13 mouse cellular contexts compared by ENCODE assay signal in genomic region chr2:38977837-38978236, GRCm38 (mm10).
"Had no signal": no experiment of that assay in that cellular context is flagged by ENCODE, and none has a peak within 500 bp of the region (broad histone marks: within the 10 kb centered on the region; RNA-seq: fewer than 3 reads in every experiment).

No protein-coding gene starts in this region.

- ATAC-seq: liver, embryonic 12.5 days; midbrain, embryonic 16.5 days had no signal

- H3K4me2 ChIP-seq: limb, embryonic 15.5 days; liver, embryonic 12.5 days; lung, embryonic 14.5 days; midbrain, embryonic 11.5 days had no signal

- H3K9ac ChIP-seq: limb, embryonic 15.5 days; liver, embryonic 12.5 days; lung, embryonic 14.5 days had no signal

- H3K36me3 ChIP-seq: limb, embryonic 15.5 days; liver, embryonic 12.5 days had no signal

- H3K27ac ChIP-seq: limb, embryonic 15.5 days; liver, embryonic 12.5 days had no signal

- H3K27me3 ChIP-seq: limb, embryonic 15.5 days had no signal

- H3K9me3 ChIP-seq: limb, embryonic 15.5 days; liver, embryonic 12.5 days had no signal

- DNase-seq: kidney, adult 8-10 months; kidney, postnatal 25 days; layer of hippocampus, adult 9-11 months; layer of hippocampus, postnatal 36 days; lung, embryonic 14.5 days; lung, postnatal 10 days; lung, postnatal 4 days; right cerebral cortex, postnatal 14 days; thymus, postnatal 4 days had no signal

- H3K4me3 ChIP-seq: limb, embryonic 15.5 days; liver, embryonic 12.5 days had no signal
